Mouse (Mus musculus) MEL (cell line): ENCODE results near the gene Pcbp2. TPM values are rescaled to one million over a fixed set of nuclear protein-coding genes. Genes with fewer than 3 reads are reported as not detected.

Experiments
- DNase-seq: peaks from one replicate; pipeline ENCODE4 v3.0.0; 2011; ENCODE audit warnings: low read depth, low spot score
- H3K27ac ChIP-seq: 2 replicates; pipeline ENCODE4 v1.5.1; 2012; ENCODE audit warnings: low read depth, mild to moderate bottlenecking, control low read depth, low read length, moderate library complexity; ENCODE audit not compliant: control insufficient read depth
- H3K27me3 ChIP-seq, 2 experiments: fragments of 150-350 bp in 1 of 2; sonication (generic) in 1 of 2; 2 replicates each; pipeline ENCODE4 v1.6.1; 2012; ENCODE audit warnings: low read length in 2 of 2, mild to moderate bottlenecking in 2 of 2, improper control_type of control experiment in 1 of 2, moderate library complexity in 1 of 2; ENCODE audit not compliant: insufficient read depth in 2 of 2, control insufficient read depth in 1 of 2
- H3K36me3 ChIP-seq, 2 experiments: 2 replicates each; pipeline ENCODE4 v1.6.1; 2012 to 2014; ENCODE audit warnings: low read length in 2 of 2, improper control_type of control experiment in 1 of 2, inconsistent platforms in 1 of 2, mild to moderate bottlenecking in 1 of 2; ENCODE audit not compliant: insufficient read depth in 2 of 2, control insufficient read depth in 1 of 2
- H3K4me1 ChIP-seq, 2 experiments: fragments of 150-350 bp in 1 of 2; sonication (generic) in 1 of 2; 2 replicates each; pipeline ENCODE4 v1.6.1; 2012; ENCODE audit warnings: low read length in 2 of 2, improper control_type of control experiment in 1 of 2, mild to moderate bottlenecking in 1 of 2; ENCODE audit not compliant: insufficient read depth in 2 of 2, control insufficient read depth in 1 of 2
- H3K4me3 ChIP-seq, 2 experiments: fragments of 150-350 bp in 1 of 2; sonication (generic) in 1 of 2; 2 replicates each; pipeline ENCODE4 v1.5.1; 2012; ENCODE audit warnings: low read depth in 2 of 2, low read length in 2 of 2, mild to moderate bottlenecking in 2 of 2, moderate library complexity in 2 of 2, control low read depth in 1 of 2, improper control_type of control experiment in 1 of 2; ENCODE audit not compliant: control insufficient read depth in 1 of 2, insufficient read depth in 1 of 2
- H3K79me2 ChIP-seq: 2 replicates; pipeline ENCODE4 v1.6.1; 2012; ENCODE audit warnings: mild to moderate bottlenecking, low read length, moderate library complexity; ENCODE audit not compliant: control insufficient read depth, poor library complexity, insufficient read depth
- H3K9ac ChIP-seq: 2 replicates; pipeline ENCODE4 v1.6.1; 2012; ENCODE audit warnings: low read depth, mild to moderate bottlenecking, control low read depth, low read length, moderate library complexity; ENCODE audit not compliant: control insufficient read depth, poor library complexity, severe bottlenecking
- H3K9me3 ChIP-seq: fragments of 150-350 bp; sonication (generic); replicated peaks from 2 replicates; pipeline ENCODE4 v1.6.1; 2012; ENCODE audit warnings: mild to moderate bottlenecking, low read length, improper control_type of control experiment, moderate library complexity; ENCODE audit not compliant: insufficient read depth
- CHD2 ChIP-seq: IDR thresholded peaks from 2 replicates; pipeline ENCODE4 v1.6.1; 2011; ENCODE audit warnings: low read length, improper control_type of control experiment
- ETS1 ChIP-seq: IDR thresholded peaks from 2 replicates; pipeline ENCODE4 v1.6.1; 2012; ENCODE audit warnings: low read depth, mild to moderate bottlenecking, inconsistent platforms, low read length, improper control_type of control experiment, moderate library complexity
- MAFK ChIP-seq: IDR thresholded peaks from 2 replicates; pipeline ENCODE4 v1.6.1; 2011; ENCODE audit warnings: low read depth, mild to moderate bottlenecking, low read length, improper control_type of control experiment, borderline replicate concordance
- MXI1 ChIP-seq: IDR thresholded peaks from 2 replicates; pipeline ENCODE4 v1.6.1; 2011; ENCODE audit warnings: mild to moderate bottlenecking, low read depth, low read length, improper control_type of control experiment
- MYB ChIP-seq: IDR thresholded peaks from 2 replicates; pipeline ENCODE4 v1.6.1; 2011; ENCODE audit warnings: mild to moderate bottlenecking, low read depth, low read length, improper control_type of control experiment
- POLR2A ChIP-seq, 2 experiments: IDR thresholded peaks; 2 replicates each; pipeline ENCODE4 v1.6.1; 2011 to 2012; ENCODE audit warnings: low read length in 2 of 2, mild to moderate bottlenecking in 2 of 2, control low read depth in 1 of 2, improper control_type of control experiment in 1 of 2, low read depth in 1 of 2, moderate library complexity in 1 of 2; ENCODE audit not compliant: control insufficient read depth in 1 of 2, insufficient read depth in 1 of 2, poor library complexity in 1 of 2
- POLR2AphosphoS2 ChIP-seq: IDR thresholded peaks from 2 replicates; pipeline ENCODE4 v1.6.1; 2011; ENCODE audit warnings: low read length, improper control_type of control experiment
- RAD21 ChIP-seq: IDR thresholded peaks from 2 replicates; pipeline ENCODE4 v1.6.1; 2011; ENCODE audit warnings: mild to moderate bottlenecking, low read depth, low read length, improper control_type of control experiment
- SIN3A ChIP-seq: IDR thresholded peaks from 2 replicates; pipeline ENCODE4 v1.6.1; 2012; ENCODE audit warnings: low read length, improper control_type of control experiment, inconsistent platforms
- TAL1 ChIP-seq: IDR thresholded peaks from 2 replicates; pipeline ENCODE4 v1.6.1; 2012; ENCODE audit warnings: mild to moderate bottlenecking, inconsistent platforms, low read length, moderate library complexity, mixed read lengths
- TBP ChIP-seq: IDR thresholded peaks from 2 replicates; pipeline ENCODE4 v1.8.0; 2011; ENCODE audit warnings: low read depth, low read length, improper control_type of control experiment
- TCF12 ChIP-seq: IDR thresholded peaks from 2 replicates; pipeline ENCODE4 v1.6.1; 2014; ENCODE audit warnings: low read depth, mild to moderate bottlenecking, inconsistent platforms, low read length, improper control_type of control experiment, moderate library complexity
- UBTF ChIP-seq: IDR thresholded peaks from 2 replicates; pipeline ENCODE4 v1.6.1; 2012; ENCODE audit warnings: low read depth, mild to moderate bottlenecking, inconsistent platforms, low read length, improper control_type of control experiment, moderate library complexity, borderline replicate concordance; ENCODE audit not compliant: insufficient read depth
- USF1 ChIP-seq: IDR thresholded peaks from 2 replicates; pipeline ENCODE4 v1.6.1; 2014; ENCODE audit warnings: low read depth, mild to moderate bottlenecking, inconsistent platforms, low read length, improper control_type of control experiment, moderate library complexity
- ZKSCAN1 ChIP-seq: IDR thresholded peaks from 2 replicates; pipeline ENCODE4 v1.6.1; 2012; ENCODE audit warnings: low read depth, mild to moderate bottlenecking, inconsistent platforms, low read length, improper control_type of control experiment, moderate library complexity
- ZNF384 ChIP-seq: IDR thresholded peaks from 2 replicates; pipeline ENCODE4 v1.6.1; 2012; ENCODE audit warnings: low read depth, mild to moderate bottlenecking, inconsistent platforms, low read length, improper control_type of control experiment
- polyA plus RNA-seq, 2 experiments: library from polyadenylated mRNA; stranded (reverse) in 1 of 2; unstranded in 1 of 2; fragments of >175 nt in 1 of 2; fragments of >200 nt in 1 of 2; gene quantifications; 2 replicates each; pipeline versions ENCODE4 v1.2.1 to v1.2.4; 2012; ENCODE audit warnings: low replicate concordance in 2 of 2, low read depth in 1 of 2; ENCODE audit not compliant: insufficient read length in 2 of 2, insufficient read depth in 1 of 2, missing spikeins in 1 of 2
- total RNA-seq: library from RNA; depleted of rRNA; stranded (reverse); fragments of 300-350 nt; gene quantifications from 2 replicates; pipeline ENCODE4 v1.2.3, GENCODE M21; 2012

Gene Pcbp2
- total and polyA plus RNA-seq, 3 experiments = 359 to 2,091 (median 977) TPM

DNA sequence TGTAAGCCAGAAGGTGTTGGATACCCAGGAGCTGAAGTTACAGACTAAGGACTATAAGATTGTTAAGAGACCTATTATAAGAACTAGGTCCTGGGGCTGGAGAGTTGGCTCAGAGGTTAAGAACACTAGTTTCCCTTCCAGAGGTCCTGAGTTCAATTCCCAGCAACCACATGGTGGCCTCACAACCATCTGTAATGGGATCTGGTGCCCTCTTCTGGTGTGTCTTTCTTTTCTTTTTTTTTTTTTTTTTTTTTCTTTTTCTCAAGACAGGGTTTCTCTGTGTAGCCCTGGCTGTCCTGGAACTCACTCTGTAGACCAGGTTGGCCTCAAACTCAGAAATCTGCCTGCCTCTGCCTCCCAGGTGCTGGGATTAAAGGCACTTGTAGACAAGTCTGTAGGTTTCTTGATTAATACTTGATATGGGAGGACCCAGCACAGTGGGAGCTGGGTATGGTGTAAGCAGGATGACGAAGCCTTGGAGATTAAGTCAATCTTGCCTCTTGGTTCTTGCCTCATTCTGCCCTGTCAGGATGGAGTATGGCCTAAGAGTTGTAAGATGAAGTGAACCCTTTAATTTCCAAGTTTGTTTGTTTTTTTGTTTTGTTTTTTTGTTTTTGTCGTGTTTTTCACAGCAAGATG is 46.6 kb upstream of the Pcbp2 start:
- Histone ChIP-seq H3K9me3 (no peaks in the 10 kb centered on the region), H3K4me3 (no peak overlapping the region), H3K27ac (no peak overlapping the region), H3K9ac (no peak overlapping the region), H3K4me1 (peaks cover 0 to 5% of the 10 kb centered on the region in 2 experiments; a peak in 2 of 4 replicates), H3K36me3 (peaks cover 10 to 14% of the 10 kb centered on the region in 2 experiments), H3K27me3 (no peaks in the 10 kb centered on the region), H3K79me2 (peaks cover 9% of the 10 kb centered on the region)
- no peak for DNase-seq
- TF ChIP-seq POLR2AphosphoS2 (no peak), USF1 (no peak), ETS1 (no peak), CHD2 (no peak), TCF12 (no peak), ZNF384 (peak; percentile 84)

DNA sequence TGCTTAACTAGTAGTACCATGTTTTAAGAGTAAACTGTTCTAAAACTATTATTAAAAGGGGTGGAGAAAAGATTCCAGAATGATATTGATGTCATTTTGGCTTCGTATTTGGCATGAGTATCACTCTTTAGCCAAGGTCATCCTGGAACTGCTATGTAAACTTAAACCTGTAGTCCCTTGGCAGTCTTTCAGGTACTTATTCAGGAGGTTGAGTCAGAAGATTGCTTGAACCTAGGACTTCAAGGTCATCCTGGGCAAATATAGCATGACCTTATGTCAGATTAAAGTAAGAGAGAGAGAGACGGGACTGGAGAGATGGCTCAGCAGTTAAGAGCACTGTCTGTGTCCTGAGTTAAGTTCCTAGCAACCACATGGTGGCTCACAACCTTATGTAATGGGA is 45.7 kb upstream of the Pcbp2 start:
- Histone ChIP-seq H3K9me3 (no peaks in the 10 kb centered on the region), H3K27ac (no peak overlapping the region), H3K36me3 (peaks cover 10 to 18% of the 10 kb centered on the region in 2 experiments), H3K79me2 (peaks cover 2% of the 10 kb centered on the region), H3K4me3 (no peak overlapping the region), H3K4me1 (peaks cover 0 to 5% of the 10 kb centered on the region in 2 experiments; a peak in 2 of 4 replicates), H3K9ac (no peak overlapping the region), H3K27me3 (no peaks in the 10 kb centered on the region)
- DNase-seq = no peak
- no peak for TF ChIP-seq ZKSCAN1
- TF ChIP-seq SIN3A = no peak
- TF ChIP-seq TAL1 = no peak
- no peak for TF ChIP-seq MAFK
- no peak for TF ChIP-seq MXI1
- no peak for TF ChIP-seq RAD21
- no peak for TF ChIP-seq TBP
- TF ChIP-seq CHD2 = no peak
- TF ChIP-seq ETS1 = no peak
- TF ChIP-seq MYB = no peak
- TF ChIP-seq POLR2A (IDR thresholded peaks at IDR 0.05; ENCODE audit: control insufficient read depth in 1 of 2, insufficient read depth in 1 of 2, low read depth in 1 of 2, low read length in 2 of 2, poor library complexity in 1 of 2) = no peak

DNA sequence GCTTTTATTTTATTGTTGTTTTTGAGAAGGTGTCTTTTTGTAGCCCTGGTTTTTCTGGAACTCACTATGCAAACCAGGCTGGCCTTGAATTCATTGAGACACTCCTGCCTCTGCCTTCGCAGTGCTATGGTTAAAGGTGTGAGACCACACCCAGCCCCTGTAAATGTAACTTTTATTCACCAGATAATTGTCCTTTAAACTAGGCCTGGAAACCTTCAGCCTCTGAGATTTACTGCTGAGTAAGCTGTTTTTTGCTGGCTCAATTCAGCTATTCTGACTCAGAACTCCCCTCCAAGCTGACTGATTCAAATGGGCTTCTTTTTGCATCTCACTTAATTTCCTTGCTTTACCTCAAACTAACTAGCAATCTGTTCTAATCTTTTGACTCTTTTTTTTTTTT is 43.4 kb upstream of the Pcbp2 start:
- peaks cover 2% of the 10 kb centered on the region for H3K79me2 ChIP-seq
- no peak for DNase-seq
- no peaks in the 10 kb centered on the region for H3K9me3 ChIP-seq
- H3K9ac ChIP-seq = no peak overlapping the region
- TF ChIP-seq MAFK (peak; percentile 95), UBTF (no peak)
- no peaks in the 10 kb centered on the region for H3K27me3 ChIP-seq
- H3K36me3 ChIP-seq = peaks cover 5 to 33% of the 10 kb centered on the region in 2 experiments; a peak in 3 of 4 replicates
- H3K4me1 ChIP-seq = peaks cover 0 to 3% of the 10 kb centered on the region in 2 experiments; a peak in 2 of 4 replicates
- no peak overlapping the region for H3K27ac ChIP-seq
- H3K4me3 ChIP-seq = no peak overlapping the region
